Mouse (Mus musculus) embryo, embryonic 9.5 days (tissue): ENCODE data around the gene Dip2a.

ENCODE experiments used
- DNase-seq: peaks from one replicate; pipeline ENCODE4 v3.0.0-alpha.2; 2017; ENCODE audit errors: extremely low spot score

The Dip2a gene

DNA sequence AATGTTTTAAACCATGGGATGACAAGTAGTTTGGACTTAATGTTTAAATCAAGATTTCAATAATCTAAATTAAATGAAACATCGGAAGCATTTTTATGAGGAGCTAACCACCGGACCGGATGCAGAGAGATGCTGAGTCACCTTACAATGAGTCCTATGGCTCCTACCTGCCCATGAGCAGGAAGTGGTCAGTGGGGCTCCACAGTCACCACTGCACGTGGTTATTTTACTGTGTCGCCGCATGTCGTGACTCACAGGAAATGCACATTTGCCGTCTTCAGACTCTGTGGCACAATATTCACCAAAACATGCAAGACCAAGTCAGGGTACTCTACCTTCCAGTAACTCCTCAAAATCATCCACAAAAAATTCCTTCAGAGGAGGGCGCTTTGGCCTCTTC lies 38.4 kb downstream of the Dip2a start:
- DNase-seq = no peak

DNA sequence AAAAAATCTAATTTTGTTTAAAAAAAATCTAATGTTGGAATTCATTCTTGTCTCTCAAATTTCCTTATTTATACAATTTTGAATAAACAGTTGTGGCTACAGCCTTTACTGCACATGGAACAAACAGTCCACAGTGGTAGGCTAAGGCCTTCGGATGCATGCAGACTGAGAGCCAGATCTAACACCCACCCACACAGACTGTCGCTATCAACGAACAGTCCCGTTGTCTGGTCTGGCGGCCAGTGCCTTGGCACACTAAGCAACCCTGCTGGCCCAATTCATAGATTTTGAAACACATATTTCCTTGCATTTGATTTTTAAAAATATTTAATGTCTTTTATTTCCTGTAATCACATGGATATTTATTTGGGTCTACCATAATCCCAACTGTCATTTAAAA lies 45.0 kb downstream of the Dip2a start:
- no peak for DNase-seq

DNA sequence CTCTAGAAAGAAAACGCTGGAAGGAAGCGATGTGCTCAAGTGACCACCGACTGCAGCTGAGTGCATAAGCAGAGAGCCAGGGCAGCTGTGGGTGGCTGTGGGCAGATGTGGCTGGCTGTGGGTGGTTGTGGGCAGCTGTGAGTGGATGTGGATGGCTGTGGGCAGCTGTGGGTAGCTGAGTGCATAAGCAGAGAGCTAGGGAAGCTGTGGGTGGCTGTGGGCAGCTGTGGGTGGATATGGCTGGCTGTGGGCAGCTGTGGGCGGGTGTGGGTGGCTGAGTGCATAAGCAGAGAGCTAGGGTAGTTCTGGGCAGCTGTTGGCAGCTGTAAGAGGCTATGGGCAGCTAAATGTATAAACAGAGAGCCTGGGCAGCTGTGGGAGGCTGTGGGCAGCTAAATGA lies 51.9 kb downstream of the Dip2a start:
- DNase-seq = no peak

DNA sequence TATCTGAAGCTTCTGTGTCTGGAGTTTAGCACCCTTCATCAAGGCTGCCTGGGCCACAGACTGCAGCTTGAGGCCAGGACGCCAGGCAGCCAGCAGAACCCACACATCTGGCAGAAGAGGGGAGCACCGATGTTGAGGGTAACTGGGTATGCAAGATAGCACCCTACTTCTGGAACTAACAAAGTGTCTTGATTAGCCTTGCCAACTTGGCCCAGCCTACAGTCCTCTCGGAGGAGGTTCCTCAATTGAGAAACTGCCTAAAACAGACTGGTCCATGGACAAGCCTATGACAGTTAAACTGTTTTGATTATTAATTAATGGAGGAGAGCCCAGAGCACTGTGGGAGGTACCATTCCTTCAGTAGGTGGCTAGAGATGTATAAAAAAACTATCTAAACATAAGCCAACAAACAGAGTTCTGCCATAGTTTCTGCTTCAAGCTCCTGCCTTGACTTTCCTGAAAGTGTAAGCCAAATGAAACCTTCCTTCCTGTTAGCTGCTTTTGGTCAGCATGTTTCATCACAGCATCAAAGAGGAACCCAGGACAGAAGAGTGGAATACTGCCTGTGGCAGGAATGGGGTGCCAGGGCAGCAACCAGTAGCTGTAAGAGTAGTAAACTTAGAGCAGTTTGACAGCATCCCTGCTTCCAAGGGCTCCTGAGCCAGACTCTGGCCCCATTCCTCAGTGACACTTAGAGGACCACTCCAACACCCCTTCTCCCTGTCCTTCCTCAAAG lies 55.0 kb downstream of the Dip2a start:
- no peak for DNase-seq

DNA sequence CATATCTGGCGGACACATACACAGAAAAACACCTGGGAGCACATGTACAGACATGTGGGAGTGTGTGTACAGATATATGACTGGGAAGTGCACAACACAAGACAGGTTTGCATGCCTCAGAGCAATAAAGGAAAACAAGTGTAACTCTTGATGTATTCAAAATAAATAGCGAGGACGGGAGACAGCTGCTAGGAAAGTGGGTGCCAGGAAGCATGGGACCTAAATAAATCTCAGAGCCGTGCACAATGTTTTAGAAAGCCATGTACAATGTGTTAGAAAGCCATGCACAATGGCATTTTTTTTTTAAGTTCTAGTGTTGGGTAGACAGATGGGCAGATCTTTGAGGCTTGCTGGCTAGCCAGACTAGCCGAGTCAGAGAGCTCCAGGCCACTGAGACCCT lies 56.0 kb downstream of the Dip2a start:
- no peak for DNase-seq

DNA sequence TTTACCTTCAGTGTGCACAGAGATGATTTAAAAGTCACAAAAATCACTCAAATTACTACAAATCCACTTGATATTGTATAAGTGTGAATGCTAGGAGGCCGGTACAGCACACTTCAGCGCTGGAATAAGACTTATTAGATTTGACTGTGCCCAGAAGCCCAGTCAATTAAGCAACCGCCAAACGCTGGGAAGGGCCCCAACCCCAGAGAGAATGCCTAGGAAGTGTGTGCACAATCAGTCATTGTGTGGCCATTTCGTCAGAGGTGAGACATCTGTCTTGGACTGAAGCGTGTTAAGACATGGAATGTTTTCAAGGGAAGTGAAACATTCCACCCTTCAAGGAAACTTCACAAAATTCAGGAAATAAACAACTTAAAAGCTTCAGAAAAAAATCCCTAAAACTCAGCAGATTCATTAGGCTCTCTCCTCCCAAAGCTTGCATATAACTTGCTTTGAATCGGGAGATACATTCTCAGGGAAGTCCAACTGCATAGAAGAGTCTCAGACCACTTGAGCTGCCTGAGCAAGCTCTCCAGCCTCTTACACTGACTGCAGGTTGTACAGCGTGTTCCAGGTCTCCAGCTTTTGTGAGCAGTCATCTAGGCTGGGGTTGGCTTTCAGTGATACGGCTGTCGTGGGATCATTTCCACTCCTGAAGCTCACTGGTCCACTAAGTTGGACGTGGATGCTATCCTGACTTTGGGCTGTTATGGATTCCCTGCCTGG lies 56.7 kb downstream of the Dip2a start:
- no peak for DNase-seq

DNA sequence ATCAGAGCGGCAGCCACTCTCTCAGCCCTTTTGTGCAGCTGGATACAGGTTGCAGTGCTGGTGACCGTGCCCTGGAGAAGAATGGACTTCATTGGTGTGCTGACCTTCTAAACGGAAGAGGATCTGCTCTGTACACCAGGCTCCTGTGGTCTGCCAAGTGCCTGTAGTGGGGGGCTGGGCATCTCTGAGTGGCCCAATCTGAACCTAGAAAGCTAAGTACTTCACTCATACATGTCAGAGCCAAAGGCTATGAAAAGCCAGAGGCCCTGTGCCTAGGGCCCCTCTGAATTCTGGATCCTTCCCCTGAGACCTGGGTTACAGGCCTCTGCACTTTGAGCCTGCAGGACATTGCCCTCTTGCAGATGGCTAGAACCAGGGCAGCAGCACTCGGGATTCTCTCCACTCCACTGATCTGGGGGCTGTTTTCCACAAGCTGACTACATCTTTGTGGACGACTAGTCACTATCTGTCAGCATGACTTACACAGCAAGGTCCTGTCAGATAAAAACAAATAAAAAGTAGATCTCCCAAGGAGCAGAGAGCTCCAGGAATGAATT lies 66.5 kb downstream of the Dip2a start:
- no peak for DNase-seq

DNA sequence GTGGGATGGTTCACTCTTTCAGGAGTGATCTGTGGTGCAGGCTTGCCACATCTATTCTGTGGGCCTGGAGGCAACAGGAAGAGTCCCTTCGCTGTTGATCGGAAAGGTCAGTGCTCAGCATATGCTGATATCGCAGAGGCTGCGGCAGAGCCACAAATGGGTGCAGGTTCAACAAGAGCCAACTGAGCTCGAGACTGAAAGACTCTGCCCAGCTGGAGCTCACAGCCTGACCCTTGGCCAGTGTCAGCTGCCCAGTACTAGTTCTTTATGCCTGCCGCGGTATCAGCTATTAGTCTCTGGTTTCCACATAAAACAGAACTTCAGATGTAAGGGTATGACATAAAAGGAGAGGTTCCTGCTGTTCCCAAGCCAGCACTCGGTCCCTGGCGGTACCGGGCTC lies 69.8 kb downstream of the Dip2a start:
- no peak for DNase-seq

DNA sequence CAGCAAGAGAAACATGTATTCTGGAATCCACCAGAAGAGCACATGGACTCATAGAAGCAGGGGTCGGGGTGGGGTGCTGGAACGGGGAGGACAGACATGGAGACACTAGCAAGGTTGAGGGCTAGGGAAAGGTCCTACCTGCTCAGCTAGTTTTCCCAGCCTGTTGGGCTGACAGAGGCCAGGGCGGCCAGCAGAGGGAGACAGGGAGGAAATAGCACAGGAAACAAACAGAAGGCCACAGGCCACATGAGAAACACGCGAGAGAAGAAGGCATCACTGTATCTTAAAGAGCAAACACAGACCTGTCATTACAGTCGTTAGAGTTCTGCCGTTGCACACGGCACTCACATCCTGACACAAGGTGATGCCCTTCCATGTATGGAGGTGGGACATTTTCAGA lies 73.9 kb downstream of the Dip2a start:
- peak; percentile 26 for DNase-seq

DNA sequence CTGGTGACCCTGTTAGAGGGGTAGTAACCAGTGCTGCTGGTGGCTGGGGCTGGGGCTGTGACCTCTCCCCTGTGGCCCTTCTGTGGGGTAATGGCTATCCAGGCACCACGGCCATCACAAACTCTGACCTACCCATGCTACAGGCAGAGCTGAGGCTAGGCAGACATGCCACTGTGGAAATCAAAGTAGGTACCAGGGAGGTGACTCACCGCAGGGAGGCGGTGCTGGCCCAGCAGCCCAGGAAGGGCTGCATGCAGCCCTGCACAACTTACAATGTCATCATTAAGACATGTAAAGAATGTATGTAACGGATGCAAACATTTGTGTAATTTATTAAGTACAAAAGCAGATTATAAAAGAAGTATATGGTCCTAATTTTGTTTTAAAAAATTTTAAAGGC lies 82.7 kb downstream of the Dip2a start:
- DNase-seq = no peak

DNA sequence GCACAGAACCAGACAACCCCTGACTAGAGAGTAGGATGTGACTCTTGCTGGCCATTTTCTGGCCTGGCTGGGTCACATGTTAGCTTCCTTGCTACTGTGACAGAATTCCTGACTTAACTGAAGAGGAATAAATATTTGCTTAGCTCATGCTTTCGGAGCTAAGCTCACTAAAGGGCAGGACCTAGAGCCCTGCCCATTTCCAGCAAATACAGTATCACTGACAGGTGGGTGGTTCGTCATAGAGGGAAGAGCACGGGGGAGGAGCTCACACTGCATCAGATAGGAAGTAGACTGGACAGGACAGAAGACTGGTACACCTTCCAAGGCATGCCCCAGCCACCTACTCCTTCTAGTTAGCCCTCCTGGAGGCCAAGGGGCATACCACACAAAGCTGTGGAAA lies 83.6 kb downstream of the Dip2a start:
- no peak for DNase-seq

DNA sequence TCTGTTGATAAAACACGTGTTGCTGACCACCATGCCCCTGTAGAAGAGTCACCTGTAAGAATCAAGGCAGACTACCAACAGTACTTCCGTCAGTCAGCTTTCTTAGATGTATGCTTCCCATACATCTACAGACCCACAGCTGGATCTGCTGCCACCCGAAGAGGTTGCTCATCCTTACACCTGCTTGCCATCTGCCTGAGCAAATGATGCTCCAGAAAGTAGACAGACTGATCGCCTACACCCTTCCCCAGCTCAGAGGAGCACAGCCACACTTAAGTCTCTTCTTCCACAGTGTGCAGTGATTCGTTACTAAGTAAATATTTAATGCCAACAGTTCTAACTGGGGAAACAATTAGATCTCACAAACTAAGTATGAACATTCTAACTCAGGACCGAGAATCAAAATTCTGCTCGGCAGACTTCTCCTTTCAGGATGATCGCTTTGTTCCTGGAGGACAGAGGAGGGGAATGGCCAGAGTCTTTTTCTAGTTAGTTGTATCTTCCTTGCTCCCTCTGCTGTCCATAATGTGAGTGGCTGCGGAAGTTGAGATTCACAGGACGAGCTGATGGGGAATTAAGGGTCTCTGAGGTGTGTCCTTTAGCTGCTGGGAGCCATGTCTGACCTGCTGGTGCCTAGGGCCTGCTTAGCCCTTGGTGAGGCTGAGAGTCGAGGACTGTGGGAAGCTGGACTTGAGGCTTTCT lies 84.6 kb downstream of the Dip2a start:
- peak; percentile 34 for DNase-seq

DNA sequence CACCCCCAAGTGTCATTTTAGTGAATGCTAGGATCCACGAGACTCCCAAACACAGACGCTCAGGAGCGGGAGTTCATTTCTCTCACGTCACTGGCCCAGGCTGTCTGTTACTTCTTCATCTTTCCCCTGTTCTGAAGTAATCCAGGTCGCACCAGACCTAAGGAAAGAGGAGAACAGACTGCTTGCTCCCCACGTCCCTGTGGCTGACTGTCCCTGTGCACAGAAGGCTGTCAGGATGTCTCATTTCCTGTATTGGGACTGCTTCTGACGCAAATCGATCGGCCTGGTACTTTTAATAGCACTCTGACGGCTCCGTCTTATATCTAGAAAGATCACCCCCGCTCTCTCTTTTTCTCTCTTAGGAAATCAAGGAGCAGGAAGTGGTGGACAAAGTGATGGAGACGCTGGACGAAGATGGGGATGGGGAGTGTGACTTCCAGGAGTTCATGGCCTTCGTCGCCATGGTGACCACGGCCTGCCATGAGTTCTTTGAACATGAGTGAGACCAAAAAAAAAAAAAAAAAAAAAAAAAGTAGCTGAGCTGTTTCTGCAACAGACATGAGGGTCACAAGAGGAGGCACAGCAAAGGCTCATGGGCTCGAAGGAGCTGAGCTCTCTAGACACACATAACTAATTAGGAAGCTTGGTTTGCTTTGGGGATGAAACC lies 85.4 kb downstream of the Dip2a start:
- no peak for DNase-seq

DNA sequence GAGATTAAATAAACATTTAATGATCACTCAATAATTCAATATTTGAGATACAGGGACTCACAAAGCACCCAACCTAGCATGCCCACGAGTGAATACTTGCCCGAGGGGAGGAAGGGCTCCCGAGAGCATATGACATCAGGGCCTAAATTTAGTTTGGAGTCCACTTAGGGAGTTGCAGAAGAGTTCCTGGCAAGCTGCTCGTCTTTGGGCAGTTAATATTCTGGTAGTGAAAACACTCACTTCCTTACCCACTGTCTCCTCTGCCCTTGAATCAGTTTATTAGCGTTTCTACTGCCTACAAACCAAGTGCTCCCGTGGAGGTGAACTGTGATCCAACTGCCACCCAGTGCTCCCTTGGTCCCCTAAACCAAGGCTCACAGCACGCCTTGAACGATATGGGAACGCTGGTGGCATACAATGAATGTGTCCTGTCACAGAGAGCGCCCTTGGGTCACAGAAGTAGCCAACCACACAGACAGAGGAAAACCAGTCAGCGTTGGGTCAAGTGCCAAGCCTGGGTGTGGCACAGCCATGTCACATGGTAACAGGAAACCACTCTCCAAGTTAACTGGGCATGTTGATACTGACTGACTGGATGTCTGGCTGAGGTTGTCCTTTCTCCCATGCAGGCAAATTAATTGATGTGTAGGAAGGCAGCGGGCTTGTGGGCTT lies 87.2 kb downstream of the Dip2a start:
- no peak for DNase-seq

DNA sequence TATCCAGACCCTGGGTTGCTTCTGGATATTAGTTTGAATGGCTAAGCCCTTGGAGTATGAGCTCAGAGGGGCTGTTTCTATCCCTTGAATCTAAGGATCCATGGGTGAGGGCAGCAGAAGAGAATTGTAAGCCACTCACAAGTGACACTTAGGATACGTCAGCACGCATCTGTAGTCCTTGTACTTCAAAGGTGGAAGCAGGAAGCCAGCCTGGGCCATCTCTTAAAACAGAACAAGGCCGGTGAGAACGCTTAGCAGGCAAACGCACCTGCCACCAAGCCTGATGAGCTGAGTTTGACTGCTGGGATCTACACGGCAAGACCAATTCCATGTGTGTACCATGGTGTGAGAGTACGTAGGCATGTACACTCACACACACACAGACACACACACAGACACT lies 87.9 kb downstream of the Dip2a start:
- DNase-seq = no peak

DNA sequence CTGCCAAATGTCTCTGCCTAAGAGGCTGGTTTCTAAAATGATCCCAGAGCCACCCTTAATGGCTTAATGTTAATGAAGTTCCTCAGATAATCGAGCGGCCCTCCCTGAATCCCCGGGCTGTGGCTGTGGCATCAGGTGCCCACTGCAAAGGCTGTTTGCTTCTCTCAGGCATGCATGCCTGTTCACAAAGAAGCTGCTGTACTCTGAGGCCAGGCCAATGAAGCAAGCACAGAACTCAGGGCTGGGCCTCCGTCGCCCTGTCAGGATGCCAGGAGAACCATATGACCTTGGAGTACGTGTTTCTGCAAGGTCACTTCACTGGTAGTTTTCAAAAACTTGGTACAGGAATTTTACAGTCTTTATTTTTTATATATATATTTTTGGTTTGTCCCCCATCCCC lies 89.5 kb downstream of the Dip2a start:
- no peak for DNase-seq

DNA sequence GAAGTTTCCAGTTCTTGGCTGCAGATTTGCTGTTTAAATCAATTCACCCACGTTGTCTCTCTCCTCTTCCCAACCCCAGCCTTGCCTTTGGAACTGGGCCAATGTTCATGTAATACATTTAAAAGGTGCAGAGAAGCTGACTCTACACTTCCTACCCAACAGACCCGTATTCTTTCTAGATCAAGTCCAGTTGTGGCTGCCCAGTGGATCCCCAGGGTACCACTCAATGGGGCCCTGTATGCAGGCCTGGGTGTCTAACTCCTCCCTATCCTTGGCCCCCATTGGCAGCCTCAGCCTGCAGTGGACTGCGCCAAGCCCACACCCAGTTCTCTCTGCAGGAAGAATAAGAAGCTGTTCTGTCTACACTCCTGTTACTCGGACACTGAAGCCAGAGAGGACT lies 91.6 kb downstream of the Dip2a start, which contains the start of gene S100b:
TSS of gene S100b (plus strand) at position 318 of the 400 bp plus-strand sequence.
- DNase-seq = no peak

DNA sequence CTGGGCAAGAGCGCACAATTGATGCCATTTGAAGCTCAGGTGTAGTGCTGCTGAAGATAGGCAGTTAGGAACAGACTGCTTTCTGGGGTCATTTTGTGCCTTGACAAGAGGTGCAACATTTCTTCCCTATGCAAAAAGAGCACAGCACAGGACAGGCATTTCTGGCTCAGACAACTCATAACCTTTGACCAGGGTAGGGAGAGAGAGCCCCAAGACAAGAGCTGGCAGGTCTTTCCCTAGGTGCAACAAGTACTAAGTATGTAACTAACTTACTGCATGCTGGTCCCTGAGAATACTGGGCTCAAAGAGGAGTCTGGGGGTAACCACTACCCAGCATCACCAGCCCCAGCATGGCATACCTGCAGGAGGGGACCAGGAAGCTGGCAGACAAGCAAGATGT lies 92.0 kb downstream of the Dip2a start:
- no peak for DNase-seq

DNA sequence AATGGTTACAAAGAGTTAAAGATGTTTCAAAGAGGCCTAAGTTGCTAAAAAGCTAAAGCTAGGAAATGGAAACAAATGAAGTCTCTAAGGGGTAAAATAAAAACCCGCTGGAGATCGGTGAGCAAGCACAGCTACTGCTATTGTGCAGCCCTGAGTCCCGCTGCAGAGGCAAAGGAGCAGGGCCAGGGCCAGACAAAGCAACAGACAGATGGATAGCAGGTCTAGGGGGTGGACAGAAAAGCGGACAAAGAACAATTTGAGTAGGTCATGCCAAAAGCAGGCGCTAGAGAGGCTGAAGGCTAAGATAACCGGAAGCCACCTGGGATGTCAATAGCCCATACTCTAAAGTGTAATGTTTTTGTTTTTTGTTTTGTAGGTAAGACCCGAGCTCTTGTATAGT lies 94.2 kb downstream of the Dip2a start:
- no peak for DNase-seq

DNA sequence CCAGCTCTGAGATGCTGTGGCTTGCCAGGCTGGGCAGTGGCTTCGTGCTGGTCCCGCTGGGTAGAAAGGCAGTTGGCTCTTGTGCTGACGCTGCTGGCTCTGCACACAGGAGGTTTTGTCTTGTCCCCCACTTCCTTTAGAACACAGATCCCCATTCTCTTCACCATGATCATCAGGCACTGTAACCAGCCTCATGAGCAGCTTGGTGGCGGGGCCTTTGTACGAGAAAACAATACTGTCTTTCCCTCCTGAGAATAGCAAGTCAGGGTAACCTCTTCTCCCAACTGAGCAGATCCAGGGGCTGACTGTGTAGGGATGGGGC lies 96.5 kb downstream of the Dip2a start:
- no peak for DNase-seq

DNA sequence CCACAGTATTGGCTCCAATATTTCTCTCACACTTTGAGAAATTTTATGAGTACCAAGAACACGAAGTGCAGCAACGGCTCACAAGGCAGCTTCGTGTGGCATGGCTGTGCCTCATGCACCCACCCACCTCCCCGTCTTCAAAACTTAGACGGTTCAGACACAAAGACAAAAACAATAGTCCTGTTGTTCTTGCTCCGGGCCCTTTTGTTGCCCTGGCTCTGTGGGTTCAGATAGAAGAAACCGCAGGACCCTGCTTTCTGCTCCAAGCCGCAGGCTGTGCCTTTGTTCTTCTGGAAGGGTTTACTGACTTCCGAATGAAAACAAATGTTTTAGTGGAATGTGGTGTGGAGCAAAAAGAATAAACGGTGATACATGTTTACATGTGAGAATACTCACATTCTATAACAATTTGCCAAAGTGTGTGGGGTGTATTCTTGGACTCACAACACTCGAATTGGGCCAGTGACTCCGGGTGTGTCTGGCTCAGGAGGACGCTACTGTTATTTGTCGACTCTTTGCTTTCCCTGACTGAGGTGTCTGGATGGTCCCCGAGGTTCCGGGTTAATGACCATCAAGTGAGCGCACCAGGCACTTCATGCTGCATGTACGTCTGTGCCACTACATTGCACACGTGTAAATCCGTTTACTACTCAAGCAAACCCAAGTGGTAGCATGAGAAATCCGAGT lies 97.0 kb downstream of the Dip2a start:
- DNase-seq = peak; percentile 32
